Mouse (Mus musculus): Measurements from ENCODE around the gene Lyrm7. TPM values are rescaled to one million over a fixed set of nuclear protein-coding genes. Genes with fewer than 3 reads are reported as not detected.
"Not testable (repeated sequence)": the region's sequence is repeated elsewhere in the genome, so short reads cannot be mapped to it uniquely, and the experiment has no call there.

Gene Lyrm7
- polyA plus RNA-seq, 1 experiment from 2014 or later: 14.1 TPM

- Histone ChIP-seq H3K4me1 (peaks cover 16% of the 10 kb centered on the region), H3K9me3 (no peaks in the 10 kb centered on the region), H3K27ac (no peak overlapping the region), H3K4me3 (peak overlapping the region; percentile 62; the same call in 1 of the 2 replicates), H3K36me3 (replicated peaks) (no peaks in the 10 kb centered on the region), H3K27me3 (replicated peaks) (no peaks in the 10 kb centered on the region), H3K9ac (no peak overlapping the region), H3K4me2 (no peak overlapping the region)
- WGBS: 91% methylated on average over 5 of the region's 5 CpGs
- no peak for ATAC-seq (replicated peaks)
Measured at GRCm38 (mm10) chr11:54861471-54862420, 1.0 kb upstream of the Lyrm7 start.

GRCm38 (mm10) chr11:54859322-54860165 lies 1.2 kb downstream of the Lyrm7 start:
- H3K27ac ChIP-seq: peak overlapping the region; percentile 90
- WGBS: 26% methylated on average over 11 of the region's 11 CpGs
- H3K4me2 ChIP-seq: peak overlapping the region; percentile 76
- H3K4me1 ChIP-seq: peaks cover 11% of the 10 kb centered on the region
- no peaks in the 10 kb centered on the region for H3K9me3 ChIP-seq
- peak overlapping the region; percentile 62 for H3K9ac ChIP-seq
- no peak for ATAC-seq (replicated peaks)
- no peaks in the 10 kb centered on the region for H3K27me3 ChIP-seq (replicated peaks)
- no peaks in the 10 kb centered on the region for H3K36me3 ChIP-seq (replicated peaks)
- peak overlapping the region; percentile 62 for H3K4me3 ChIP-seq

GRCm38 (mm10) chr11:54858880-54859279 lies 1.8 kb downstream of the Lyrm7 start:
- H3K4me2 ChIP-seq; ATAC-seq (replicated peaks); H3K9ac ChIP-seq; H3K36me3 ChIP-seq (replicated peaks); H3K4me3 ChIP-seq; H3K27ac ChIP-seq; H3K9me3 ChIP-seq; H3K27me3 ChIP-seq (replicated peaks): not testable (repeated sequence)
- peaks cover 11% of the 10 kb centered on the region for H3K4me1 ChIP-seq
- WGBS: 94% methylated on average over 11 of the region's 12 CpGs

DNA sequence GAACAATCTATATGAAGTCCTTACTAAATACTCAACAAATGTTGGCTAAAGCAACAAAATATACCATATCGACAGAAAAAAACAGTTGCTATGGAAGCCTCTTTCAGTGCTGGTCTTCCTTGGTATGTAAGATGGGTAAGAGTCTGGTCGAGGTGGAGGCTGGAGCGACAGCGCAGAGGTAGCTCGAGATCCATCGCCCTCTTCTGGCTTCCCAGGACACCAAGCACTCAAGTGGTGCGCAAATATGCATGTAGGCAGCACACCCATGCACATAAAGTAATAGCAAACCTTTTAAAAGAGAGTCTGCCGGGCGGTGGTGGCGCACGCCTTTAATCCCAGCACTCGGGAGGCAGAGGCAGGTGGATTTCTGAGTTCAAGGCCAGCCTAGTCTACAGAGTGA lies 9.1 kb downstream of the Lyrm7 start:
- ATAC-seq (replicated peaks): no peak
- 93% methylated on average over 12 of the region's 12 CpGs for WGBS
- Histone ChIP-seq H3K9ac (no peak overlapping the region), H3K27me3 (replicated peaks) (no peaks in the 10 kb centered on the region), H3K4me3 (no peak overlapping the region), H3K4me2 (no peak overlapping the region), H3K27ac (no peak overlapping the region), H3K9me3 (no peaks in the 10 kb centered on the region), H3K4me1 (no peaks in the 10 kb centered on the region), H3K36me3 (replicated peaks) (no peaks in the 10 kb centered on the region)

- ATAC-seq (replicated peaks): no peak
- no peaks in the 10 kb centered on the region for H3K36me3 ChIP-seq (replicated peaks)
- 91% methylated on average over 10 of the region's 10 CpGs for WGBS
- H3K4me3 ChIP-seq: no peak overlapping the region
- H3K27ac ChIP-seq: no peak overlapping the region
- no peaks in the 10 kb centered on the region for H3K27me3 ChIP-seq (replicated peaks)
- H3K4me2 ChIP-seq: no peak overlapping the region
- H3K9ac ChIP-seq: no peak overlapping the region
- no peaks in the 10 kb centered on the region for H3K4me1 ChIP-seq
- no peaks in the 10 kb centered on the region for H3K9me3 ChIP-seq
Measured at GRCm38 (mm10) chr11:54849961-54850758, 10.6 kb downstream of the Lyrm7 start.

DNA sequence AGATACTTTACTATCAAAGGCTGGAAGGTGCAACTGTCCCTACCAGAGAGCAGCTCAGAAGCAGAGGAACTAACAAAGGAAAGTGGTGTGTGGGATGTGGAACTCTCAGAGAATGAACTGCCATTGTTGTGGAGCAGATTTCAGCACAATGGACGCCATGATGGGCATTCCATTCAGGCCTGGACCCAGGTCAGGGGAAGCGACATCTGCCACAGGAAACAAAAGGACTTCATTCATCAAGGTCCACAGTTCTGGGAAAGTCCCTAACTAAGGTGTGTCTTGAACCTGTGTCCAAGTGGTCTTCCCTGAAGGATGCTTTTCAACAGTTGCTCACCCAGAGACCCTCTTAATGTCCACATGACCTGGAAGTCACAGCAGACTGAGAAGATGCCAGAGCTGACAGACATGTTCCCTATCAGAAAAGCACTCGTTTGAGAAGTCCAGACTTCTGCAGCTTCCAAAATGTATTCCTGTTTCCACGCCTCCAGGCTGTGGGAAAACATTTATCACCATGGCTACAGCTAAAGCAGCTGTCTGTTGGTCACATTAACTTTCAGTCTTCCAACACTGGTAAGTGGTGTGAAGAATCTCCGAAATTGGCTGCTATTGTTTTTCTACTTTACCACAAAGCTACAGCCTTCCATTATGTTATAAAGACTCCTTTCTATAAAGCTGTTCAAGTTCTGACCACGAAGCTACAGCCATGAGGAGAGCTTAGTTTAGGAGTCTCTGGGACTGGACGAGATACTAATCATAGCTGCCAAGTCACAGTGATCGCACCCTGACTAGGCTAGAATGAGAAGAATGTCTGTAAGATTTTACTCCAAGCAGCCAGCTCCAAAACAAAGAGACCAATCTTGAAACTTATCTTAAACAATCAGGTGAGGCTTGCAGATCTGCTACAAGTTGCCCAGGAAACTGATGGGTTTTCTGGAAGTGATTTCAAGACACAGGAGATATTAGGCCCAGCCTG lies 15.0 kb downstream of the Lyrm7 start:
- Histone ChIP-seq H3K4me2 (no peak overlapping the region), H3K36me3 (replicated peaks) (no peaks in the 10 kb centered on the region), H3K4me1 (no peaks in the 10 kb centered on the region), H3K27me3 (replicated peaks) (no peaks in the 10 kb centered on the region), H3K27ac (no peak overlapping the region), H3K9me3 (no peaks in the 10 kb centered on the region), H3K4me3 (no peak overlapping the region), H3K9ac (no peak overlapping the region)
- 23% methylated on average over 8 of the region's 8 CpGs for WGBS
- no peak for ATAC-seq (replicated peaks)

GRCm38 (mm10) chr11:54844959-54845358 lies 15.8 kb downstream of the Lyrm7 start:
- Histone ChIP-seq H3K4me3 (no peak overlapping the region), H3K36me3 (replicated peaks) (no peaks in the 10 kb centered on the region), H3K9ac (no peak overlapping the region), H3K27me3 (replicated peaks) (no peaks in the 10 kb centered on the region), H3K4me2 (no peak overlapping the region), H3K9me3 (no peaks in the 10 kb centered on the region), H3K27ac (no peak overlapping the region), H3K4me1 (no peaks in the 10 kb centered on the region)
- no peak for ATAC-seq (replicated peaks)
- WGBS: 87% methylated on average over 5 of the region's 5 CpGs

GRCm38 (mm10) chr11:54844424-54844823 lies 16.3 kb downstream of the Lyrm7 start:
- Histone ChIP-seq H3K9ac (no peak overlapping the region), H3K27me3 (replicated peaks) (no peaks in the 10 kb centered on the region), H3K4me2 (no peak overlapping the region), H3K36me3 (replicated peaks) (no peaks in the 10 kb centered on the region), H3K4me1 (no peaks in the 10 kb centered on the region), H3K27ac (no peak overlapping the region), H3K4me3 (no peak overlapping the region), H3K9me3 (no peaks in the 10 kb centered on the region)
- ATAC-seq (replicated peaks): no peak
- WGBS: 71% methylated on average over 9 of the region's 9 CpGs

- 94% methylated on average over 11 of the region's 11 CpGs for WGBS
- Histone ChIP-seq H3K4me1 (no peaks in the 10 kb centered on the region), H3K27ac (no peak overlapping the region), H3K36me3 (replicated peaks) (no peaks in the 10 kb centered on the region), H3K9ac (no peak overlapping the region), H3K4me2 (no peak overlapping the region), H3K9me3 (no peaks in the 10 kb centered on the region), H3K27me3 (replicated peaks) (no peaks in the 10 kb centered on the region), H3K4me3 (no peak overlapping the region)
- ATAC-seq (replicated peaks): no peak
Measured at GRCm38 (mm10) chr11:54840891-54841290, 19.8 kb downstream of the Lyrm7 start.

GRCm38 (mm10) chr11:54839696-54840095 lies 21.0 kb downstream of the Lyrm7 start:
- H3K4me2 ChIP-seq: no peak overlapping the region
- WGBS: 93% methylated on average over 4 of the region's 4 CpGs
- no peaks in the 10 kb centered on the region for H3K4me1 ChIP-seq
- ATAC-seq (replicated peaks): no peak
- H3K4me3 ChIP-seq: no peak overlapping the region
- no peaks in the 10 kb centered on the region for H3K36me3 ChIP-seq (replicated peaks)
- no peak overlapping the region for H3K27ac ChIP-seq
- no peak overlapping the region for H3K9ac ChIP-seq
- no peaks in the 10 kb centered on the region for H3K9me3 ChIP-seq
- no peaks in the 10 kb centered on the region for H3K27me3 ChIP-seq (replicated peaks)

GRCm38 (mm10) chr11:54836106-54836505 lies 24.6 kb downstream of the Lyrm7 start:
- H3K4me3 ChIP-seq: no peak overlapping the region
- no peak overlapping the region for H3K4me2 ChIP-seq
- no peaks in the 10 kb centered on the region for H3K4me1 ChIP-seq
- H3K9ac ChIP-seq: no peak overlapping the region
- 84% methylated on average over 9 of the region's 9 CpGs for WGBS
- H3K27me3 ChIP-seq (replicated peaks): no peaks in the 10 kb centered on the region
- H3K36me3 ChIP-seq (replicated peaks): no peaks in the 10 kb centered on the region
- H3K27ac ChIP-seq: no peak overlapping the region
- no peak for ATAC-seq (replicated peaks)
- H3K9me3 ChIP-seq: no peaks in the 10 kb centered on the region
